Mouse (Mus musculus): ENCODE data around the gene Lipc.
A peak's percentile ranks its signal among the peaks of the same experiment; 100 is the strongest.

The Lipc gene

GRCm38 (mm10) chr9:70878157-70878556, 73.9 kb downstream of the Lipc start:
- no peak overlapping the region for H3K4me3 ChIP-seq (replicated peaks; ENCODE audit: low read length)
- H3K9me3 ChIP-seq (ENCODE audit: low read length): no peaks in the 10 kb centered on the region
- H3K27me3 ChIP-seq (ENCODE audit: insufficient read depth, low read length): peaks cover 19% of the 10 kb centered on the region
- no peaks in the 10 kb centered on the region for H3K36me3 ChIP-seq (ENCODE audit: insufficient read depth, low read length)
- no peak for TF ChIP-seq POU5F1 (IDR thresholded peaks at IDR 0.05; ENCODE audit: borderline replicate concordance, low read length)
- no peak for TF ChIP-seq CTCF (conservative IDR thresholded peaks at IDR 0.05; ENCODE audit: low read length)
- no peak for TF ChIP-seq NANOG (IDR thresholded peaks at IDR 0.05; ENCODE audit: borderline replicate concordance, low read length)
- peaks cover 7% of the 10 kb centered on the region for H3K4me1 ChIP-seq (replicated peaks; ENCODE audit: low read depth, low read length)

DNA sequence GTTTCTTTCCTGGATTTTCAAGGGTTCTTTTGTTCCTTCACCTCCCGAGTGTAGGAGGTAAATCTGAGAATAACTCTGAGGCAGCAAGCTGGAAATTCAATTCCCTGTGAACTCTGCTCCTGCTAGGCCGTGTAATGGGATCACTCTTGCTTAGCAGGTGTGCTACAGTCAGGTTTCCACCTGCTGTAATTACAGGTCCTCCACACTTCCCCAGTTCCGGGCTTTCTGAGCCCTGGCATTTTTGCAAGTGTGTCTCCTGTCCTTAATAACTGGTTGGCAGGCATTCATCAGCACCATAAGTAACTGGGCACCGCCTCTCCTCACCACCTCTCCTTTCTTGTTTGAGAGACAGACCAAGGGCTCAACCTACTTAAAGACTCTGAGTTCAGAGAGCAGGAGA, 76.5 kb downstream of the Lipc start:
- Histone ChIP-seq H3K4me3 (replicated peaks; ENCODE audit: low read length) (no peak overlapping the region), H3K9me3 (ENCODE audit: low read length) (no peaks in the 10 kb centered on the region), H3K4me1 (replicated peaks; ENCODE audit: low read depth, low read length) (peaks cover 13% of the 10 kb centered on the region), H3K36me3 (ENCODE audit: insufficient read depth, low read length) (no peaks in the 10 kb centered on the region), H3K27me3 (ENCODE audit: insufficient read depth, low read length) (peaks cover 14% of the 10 kb centered on the region)
- no peak for TF ChIP-seq NANOG (IDR thresholded peaks at IDR 0.05; ENCODE audit: borderline replicate concordance, low read length)
- no peak for TF ChIP-seq POU5F1 (IDR thresholded peaks at IDR 0.05; ENCODE audit: borderline replicate concordance, low read length)
- TF ChIP-seq CTCF (conservative IDR thresholded peaks at IDR 0.05; ENCODE audit: low read length): no peak

DNA sequence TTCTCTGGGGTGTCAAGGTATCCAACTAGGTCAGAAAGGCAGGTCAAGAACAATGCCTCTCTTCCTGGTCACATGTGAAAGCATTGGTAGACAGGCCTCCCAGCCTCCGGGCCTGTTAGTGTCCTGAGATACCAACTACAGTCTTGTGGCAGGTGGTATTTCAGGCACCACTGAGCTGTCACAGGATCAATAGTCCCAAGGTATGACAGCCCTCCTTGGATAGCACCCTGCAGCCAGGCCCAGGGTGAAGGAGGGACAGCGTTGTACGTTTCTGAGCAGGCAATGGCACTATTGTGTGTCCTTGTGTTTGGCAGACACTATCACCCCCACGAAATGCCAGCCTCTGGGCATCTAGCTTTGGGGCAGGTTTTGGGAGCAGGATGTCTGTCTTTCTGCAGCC, 77.0 kb downstream of the Lipc start:
- TF ChIP-seq NANOG (IDR thresholded peaks at IDR 0.05; ENCODE audit: borderline replicate concordance, low read length) (no peak), POU5F1 (IDR thresholded peaks at IDR 0.05; ENCODE audit: borderline replicate concordance, low read length) (no peak), CTCF (conservative IDR thresholded peaks at IDR 0.05; ENCODE audit: low read length) (no peak)
- H3K9me3 ChIP-seq (ENCODE audit: low read length): no peaks in the 10 kb centered on the region
- H3K4me3 ChIP-seq (replicated peaks; ENCODE audit: low read length): no peak overlapping the region
- H3K36me3 ChIP-seq (ENCODE audit: insufficient read depth, low read length): no peaks in the 10 kb centered on the region
- H3K27me3 ChIP-seq (ENCODE audit: insufficient read depth, low read length): peaks cover 12% of the 10 kb centered on the region
- peaks cover 13% of the 10 kb centered on the region for H3K4me1 ChIP-seq (replicated peaks; ENCODE audit: low read depth, low read length)

DNA sequence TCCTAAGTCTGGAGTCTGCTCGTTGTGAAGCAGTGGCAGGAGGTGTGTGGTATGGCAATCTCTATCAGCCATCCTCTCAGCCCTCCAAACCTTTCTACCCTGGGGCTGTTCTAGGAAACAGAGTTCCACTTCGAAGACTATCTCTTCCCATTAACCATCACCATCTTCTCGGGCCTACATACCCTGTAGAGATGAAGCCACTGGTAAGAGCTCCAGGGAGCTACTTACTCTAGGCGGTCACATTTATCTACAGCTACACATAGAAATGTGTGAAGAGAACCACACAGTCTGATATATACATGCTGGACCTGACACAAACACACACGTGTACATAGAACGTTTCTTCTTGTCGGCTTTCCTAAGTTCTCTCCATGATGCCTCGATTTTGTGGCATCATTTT, 79.4 kb downstream of the Lipc start:
- no peak for TF ChIP-seq POU5F1 (IDR thresholded peaks at IDR 0.05; ENCODE audit: borderline replicate concordance, low read length)
- TF ChIP-seq NANOG (IDR thresholded peaks at IDR 0.05; ENCODE audit: borderline replicate concordance, low read length): no peak
- TF ChIP-seq CTCF (conservative IDR thresholded peaks at IDR 0.05; ENCODE audit: low read length): no peak
- no peaks in the 10 kb centered on the region for H3K9me3 ChIP-seq (ENCODE audit: low read length)
- H3K27me3 ChIP-seq (ENCODE audit: insufficient read depth, low read length): no peaks in the 10 kb centered on the region
- no peaks in the 10 kb centered on the region for H3K36me3 ChIP-seq (ENCODE audit: insufficient read depth, low read length)
- H3K4me3 ChIP-seq (replicated peaks; ENCODE audit: low read length): no peak overlapping the region
- peaks cover 17% of the 10 kb centered on the region for H3K4me1 ChIP-seq (replicated peaks; ENCODE audit: low read depth, low read length)

- TF ChIP-seq POU5F1 (IDR thresholded peaks at IDR 0.05; ENCODE audit: borderline replicate concordance, low read length) (no peak), CTCF (conservative IDR thresholded peaks at IDR 0.05; ENCODE audit: low read length) (no peak), NANOG (IDR thresholded peaks at IDR 0.05; ENCODE audit: borderline replicate concordance, low read length) (no peak)
- H3K9me3 ChIP-seq (ENCODE audit: low read length): no peaks in the 10 kb centered on the region
These were observed 81.7 kb downstream of the Lipc start for GRCm38 (mm10) chr9:70870326-70870725.

DNA sequence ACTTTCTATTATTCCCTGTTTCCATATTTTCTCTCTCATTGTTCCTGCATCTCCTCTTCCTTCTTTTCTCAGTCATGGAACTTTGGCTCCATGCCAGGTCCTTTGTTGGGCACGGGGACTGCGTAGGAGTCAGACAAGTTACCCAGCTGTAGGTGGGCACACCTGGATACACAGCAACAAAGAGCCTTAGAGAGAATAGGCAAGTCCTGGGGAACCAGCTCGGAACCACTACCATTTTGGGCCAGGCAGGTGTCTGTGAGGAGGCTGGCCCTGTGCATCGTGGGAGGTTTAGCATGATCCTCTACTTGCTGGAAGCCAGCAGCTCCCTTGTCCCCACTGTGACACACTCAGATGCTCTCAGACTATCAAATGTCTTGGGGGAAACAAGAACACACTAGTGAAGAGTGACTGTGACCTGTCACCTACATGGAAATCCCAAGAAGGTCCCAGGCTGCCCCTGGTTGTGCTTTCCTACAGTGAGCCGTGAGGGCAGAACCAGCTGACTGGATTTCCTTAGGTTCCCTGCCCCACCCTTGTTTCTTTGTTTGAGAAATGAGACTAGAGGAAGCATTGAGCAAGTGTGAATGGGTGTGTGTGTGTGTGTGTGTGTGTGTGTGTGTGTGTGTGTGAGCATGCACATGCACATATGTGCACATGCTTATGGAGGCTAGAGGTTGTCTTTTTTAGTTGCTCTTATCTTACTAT, 82.7 kb downstream of the Lipc start:
- TF ChIP-seq NANOG (IDR thresholded peaks at IDR 0.05; ENCODE audit: borderline replicate concordance, low read length) (no peak), POU5F1 (IDR thresholded peaks at IDR 0.05; ENCODE audit: borderline replicate concordance, low read length) (no peak), CTCF (conservative IDR thresholded peaks at IDR 0.05; ENCODE audit: low read length) (no peak)
- Histone ChIP-seq H3K27me3 (ENCODE audit: insufficient read depth, low read length) (peaks cover 8% of the 10 kb centered on the region), H3K4me1 (replicated peaks; ENCODE audit: low read depth, low read length) (peaks cover 11% of the 10 kb centered on the region), H3K36me3 (ENCODE audit: insufficient read depth, low read length) (no peaks in the 10 kb centered on the region), H3K9me3 (ENCODE audit: low read length) (no peaks in the 10 kb centered on the region), H3K4me3 (replicated peaks; ENCODE audit: low read length) (no peak overlapping the region)

More at GRCm38 (mm10) chr9:70870326-70870725, 81.7 kb downstream of the Lipc start:
- no peaks in the 10 kb centered on the region for H3K36me3 ChIP-seq (ENCODE audit: insufficient read depth, low read length)
- H3K27me3 ChIP-seq (ENCODE audit: insufficient read depth, low read length): peaks cover 8% of the 10 kb centered on the region
- no peak overlapping the region for H3K4me3 ChIP-seq (replicated peaks; ENCODE audit: low read length)
- peaks cover 17% of the 10 kb centered on the region for H3K4me1 ChIP-seq (replicated peaks; ENCODE audit: low read depth, low read length)

GRCm38 (mm10) chr9:70867381-70867780, 84.6 kb downstream of the Lipc start:
- H3K4me1 ChIP-seq (replicated peaks; ENCODE audit: low read depth, low read length): peaks cover 30% of the 10 kb centered on the region
- no peaks in the 10 kb centered on the region for H3K36me3 ChIP-seq (ENCODE audit: insufficient read depth, low read length)
- H3K4me3 ChIP-seq (replicated peaks; ENCODE audit: low read length): no peak overlapping the region
- H3K9me3 ChIP-seq (ENCODE audit: low read length): no peaks in the 10 kb centered on the region
- H3K27me3 ChIP-seq (ENCODE audit: insufficient read depth, low read length): peaks cover 8% of the 10 kb centered on the region
- TF ChIP-seq CTCF (conservative IDR thresholded peaks at IDR 0.05; ENCODE audit: low read length) (no peak), NANOG (IDR thresholded peaks at IDR 0.05; ENCODE audit: borderline replicate concordance, low read length) (no peak), POU5F1 (IDR thresholded peaks at IDR 0.05; ENCODE audit: borderline replicate concordance, low read length) (no peak)

- no peak for TF ChIP-seq CTCF (conservative IDR thresholded peaks at IDR 0.05; ENCODE audit: low read length)
- TF ChIP-seq POU5F1 (IDR thresholded peaks at IDR 0.05; ENCODE audit: borderline replicate concordance, low read length): no peak
- no peak for TF ChIP-seq NANOG (IDR thresholded peaks at IDR 0.05; ENCODE audit: borderline replicate concordance, low read length)
- no peaks in the 10 kb centered on the region for H3K36me3 ChIP-seq (ENCODE audit: insufficient read depth, low read length)
- H3K4me3 ChIP-seq (replicated peaks; ENCODE audit: low read length): no peak overlapping the region
- no peaks in the 10 kb centered on the region for H3K9me3 ChIP-seq (ENCODE audit: low read length)
- H3K27me3 ChIP-seq (ENCODE audit: insufficient read depth, low read length): peaks cover 8% of the 10 kb centered on the region
- peaks cover 33% of the 10 kb centered on the region for H3K4me1 ChIP-seq (replicated peaks; ENCODE audit: low read depth, low read length)
These were observed 88.0 kb downstream of the Lipc start for GRCm38 (mm10) chr9:70864039-70864438.

DNA sequence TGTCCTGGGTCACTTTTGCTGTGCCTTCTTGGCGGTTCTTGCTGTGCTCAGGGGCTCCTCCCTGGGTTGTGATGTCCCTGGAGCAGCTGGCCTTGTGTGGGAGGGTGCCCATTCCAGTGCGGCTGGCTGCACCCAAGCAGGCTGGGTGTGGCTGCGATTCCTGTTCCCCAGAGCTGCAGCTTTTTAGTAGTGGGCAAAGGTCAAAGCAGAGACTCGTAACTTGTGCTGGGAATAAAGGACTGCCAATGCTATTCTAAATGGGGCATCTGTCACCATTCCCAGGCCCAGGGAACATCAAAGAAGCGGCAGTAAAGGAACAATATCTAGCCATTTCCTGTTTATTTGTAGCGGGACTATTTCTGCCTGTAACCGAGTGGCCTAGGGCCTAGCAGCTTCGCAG, 88.7 kb downstream of the Lipc start:
- H3K4me1 ChIP-seq (replicated peaks; ENCODE audit: low read depth, low read length): peaks cover 33% of the 10 kb centered on the region
- H3K27me3 ChIP-seq (ENCODE audit: insufficient read depth, low read length): peaks cover 8% of the 10 kb centered on the region
- TF ChIP-seq POU5F1 (IDR thresholded peaks at IDR 0.05; ENCODE audit: borderline replicate concordance, low read length) (no peak), CTCF (conservative IDR thresholded peaks at IDR 0.05; ENCODE audit: low read length) (no peak), NANOG (IDR thresholded peaks at IDR 0.05; ENCODE audit: borderline replicate concordance, low read length) (no peak)
- H3K36me3 ChIP-seq (ENCODE audit: insufficient read depth, low read length): no peaks in the 10 kb centered on the region
- no peaks in the 10 kb centered on the region for H3K9me3 ChIP-seq (ENCODE audit: low read length)
- peak overlapping the region; percentile 46 for H3K4me3 ChIP-seq (replicated peaks; ENCODE audit: low read length)

All from E14TG2a.4 (cell line).